Mouse (Mus musculus): ENCODE measurements around the gene Ddx31.

Ddx31 gene

DNA sequence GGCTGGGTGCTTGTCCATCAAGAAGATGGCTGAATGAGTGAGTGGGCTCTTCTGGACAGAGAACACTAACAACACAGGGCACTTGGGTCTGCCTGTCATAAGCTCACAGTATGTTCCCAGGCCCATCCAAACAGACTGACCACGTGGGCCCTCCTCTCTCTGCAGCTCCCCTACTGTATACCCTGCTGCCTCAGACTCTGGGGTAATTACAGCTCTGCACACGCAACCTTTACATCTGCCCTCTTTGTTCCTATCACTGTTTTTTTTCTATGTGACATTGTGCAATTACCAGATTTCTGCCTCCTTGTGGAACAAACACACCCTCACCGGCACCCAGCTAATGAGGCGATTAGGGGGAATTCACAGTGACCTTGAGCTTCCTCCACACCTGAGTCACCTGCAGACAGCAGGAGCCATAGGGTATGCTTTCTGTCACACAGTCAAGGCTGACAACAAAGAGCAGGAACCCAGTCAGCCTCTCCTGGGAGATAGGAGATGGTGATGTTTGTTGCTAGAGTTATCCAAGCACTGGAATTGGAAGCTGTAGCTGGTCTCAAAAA lies 57.2 kb downstream of the Ddx31 start:
- TF ChIP-seq GATA4 (IDR thresholded peaks at IDR 0.05; ENCODE audit: insufficient replicate concordance, low read length) = no peak

DNA sequence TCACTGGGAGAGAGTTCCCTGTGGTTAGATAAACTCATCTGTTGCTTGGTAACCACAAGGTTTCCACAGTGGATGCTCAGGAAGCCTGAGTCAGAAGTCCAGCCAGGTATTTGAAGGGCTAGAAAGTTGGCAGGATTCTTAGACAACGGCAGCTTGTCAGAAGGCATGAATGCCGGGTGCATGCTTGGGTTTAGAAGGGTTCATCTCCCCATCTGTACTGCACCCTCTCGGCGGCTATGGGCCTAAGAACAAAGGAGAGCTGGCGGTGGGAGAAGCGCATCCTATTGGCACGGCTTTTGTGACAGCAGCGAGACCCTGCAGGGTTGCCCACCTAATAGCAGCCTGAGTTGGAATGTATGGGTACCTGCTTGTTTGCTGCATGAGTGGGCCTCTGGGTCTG lies 62.1 kb downstream of the Ddx31 start:
- TF ChIP-seq GATA4 (IDR thresholded peaks at IDR 0.05; ENCODE audit: insufficient replicate concordance, low read length) = no peak

DNA sequence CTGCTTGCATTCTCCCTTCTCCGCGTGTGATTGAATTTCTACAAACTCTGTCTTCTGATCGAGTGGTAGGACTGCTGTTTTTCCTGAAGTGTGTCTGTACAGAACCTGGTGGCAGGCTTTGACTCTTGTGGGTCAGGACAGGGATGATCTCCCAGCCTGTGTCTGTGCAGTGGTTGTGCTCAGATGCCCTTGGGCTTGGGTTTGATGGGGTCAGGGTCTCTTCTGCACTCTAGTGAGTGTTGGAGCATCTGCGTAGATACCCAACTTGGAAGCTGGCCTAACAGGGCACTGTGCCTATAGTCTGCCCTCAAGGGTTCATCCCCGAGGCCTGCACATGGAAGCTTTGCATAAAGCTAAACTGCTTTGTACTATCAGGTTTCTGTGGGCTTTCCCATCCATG lies 63.7 kb downstream of the Ddx31 start:
- TF ChIP-seq GATA4 (IDR thresholded peaks at IDR 0.05; ENCODE audit: insufficient replicate concordance, low read length) = no peak

DNA sequence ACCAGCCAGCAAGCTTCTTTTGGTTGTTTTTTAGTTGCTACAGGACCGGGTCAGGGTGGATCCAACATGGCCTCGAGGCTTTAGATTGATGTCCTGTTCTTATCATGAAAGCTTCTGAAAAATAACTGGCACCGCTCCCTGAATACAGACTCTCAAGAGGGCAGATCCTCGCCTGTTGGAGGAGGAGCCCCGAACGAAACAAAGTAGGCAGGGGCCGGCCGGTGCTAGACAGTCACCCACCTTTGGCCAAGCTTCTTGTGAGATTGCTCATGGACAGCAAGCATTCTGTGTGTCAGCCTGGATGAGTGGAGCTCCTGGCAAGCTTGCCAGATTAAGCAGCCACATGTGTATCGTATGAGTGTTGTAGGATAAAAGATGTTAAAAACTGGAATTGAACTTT lies 64.6 kb downstream of the Ddx31 start:
- no peak for TF ChIP-seq GATA4 (IDR thresholded peaks at IDR 0.05; ENCODE audit: insufficient replicate concordance, low read length)

DNA sequence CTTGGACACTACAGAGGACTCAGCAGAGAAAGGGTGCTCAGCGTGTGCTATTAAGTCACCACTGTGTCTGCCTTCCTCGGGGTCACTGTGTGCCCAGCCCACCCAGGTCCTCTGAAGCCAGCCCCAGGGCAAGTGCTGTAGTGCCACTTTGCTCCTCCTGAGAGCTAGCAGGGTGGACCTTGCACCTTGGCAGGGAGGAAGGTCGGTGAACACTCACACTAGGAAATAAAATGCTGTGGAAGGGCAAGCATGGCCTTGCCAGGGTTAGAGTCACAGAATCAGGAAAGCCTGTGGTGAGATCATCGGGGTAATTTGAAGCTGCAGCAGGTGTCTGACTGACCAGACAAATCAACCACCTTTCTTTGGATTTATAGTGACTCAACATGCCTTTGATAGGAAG lies 65.4 kb downstream of the Ddx31 start:
- TF ChIP-seq GATA4 (IDR thresholded peaks at IDR 0.05; ENCODE audit: insufficient replicate concordance, low read length) = no peak

DNA sequence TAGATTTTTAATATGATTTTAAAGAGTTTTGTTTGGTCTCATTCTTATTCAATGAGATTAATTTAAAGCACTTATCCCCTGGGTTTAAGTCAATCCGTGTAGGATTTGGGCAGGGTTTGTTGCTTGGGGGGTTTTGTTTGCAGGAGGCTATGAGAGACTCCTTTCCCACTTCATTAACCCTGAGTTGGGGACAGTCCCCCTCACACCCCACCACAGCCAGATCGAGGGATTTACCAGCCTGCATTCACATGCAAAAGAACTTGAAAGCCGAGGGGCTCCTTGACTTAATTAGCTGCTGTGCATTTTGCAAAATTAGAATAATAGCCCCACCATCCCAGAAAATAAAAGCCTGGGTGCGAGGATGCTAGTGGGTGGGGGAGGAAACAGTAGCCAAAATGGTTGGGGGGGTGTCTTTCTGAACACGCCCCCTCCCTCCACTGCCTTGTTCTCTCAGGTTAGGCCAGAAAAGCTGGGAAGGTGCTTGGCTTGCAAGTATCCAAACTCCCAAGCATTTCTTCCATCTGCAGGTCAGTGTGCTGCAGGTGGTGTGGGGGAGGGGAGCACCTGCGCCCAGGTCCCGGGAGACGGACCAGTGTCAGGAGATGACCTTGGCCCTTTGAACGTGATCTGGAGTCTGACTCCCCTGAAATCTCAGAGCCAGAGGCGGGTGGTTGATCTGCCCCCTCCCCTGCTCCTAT lies 67.6 kb downstream of the Ddx31 start:
- no peak for TF ChIP-seq GATA4 (IDR thresholded peaks at IDR 0.05; ENCODE audit: insufficient replicate concordance, low read length)

DNA sequence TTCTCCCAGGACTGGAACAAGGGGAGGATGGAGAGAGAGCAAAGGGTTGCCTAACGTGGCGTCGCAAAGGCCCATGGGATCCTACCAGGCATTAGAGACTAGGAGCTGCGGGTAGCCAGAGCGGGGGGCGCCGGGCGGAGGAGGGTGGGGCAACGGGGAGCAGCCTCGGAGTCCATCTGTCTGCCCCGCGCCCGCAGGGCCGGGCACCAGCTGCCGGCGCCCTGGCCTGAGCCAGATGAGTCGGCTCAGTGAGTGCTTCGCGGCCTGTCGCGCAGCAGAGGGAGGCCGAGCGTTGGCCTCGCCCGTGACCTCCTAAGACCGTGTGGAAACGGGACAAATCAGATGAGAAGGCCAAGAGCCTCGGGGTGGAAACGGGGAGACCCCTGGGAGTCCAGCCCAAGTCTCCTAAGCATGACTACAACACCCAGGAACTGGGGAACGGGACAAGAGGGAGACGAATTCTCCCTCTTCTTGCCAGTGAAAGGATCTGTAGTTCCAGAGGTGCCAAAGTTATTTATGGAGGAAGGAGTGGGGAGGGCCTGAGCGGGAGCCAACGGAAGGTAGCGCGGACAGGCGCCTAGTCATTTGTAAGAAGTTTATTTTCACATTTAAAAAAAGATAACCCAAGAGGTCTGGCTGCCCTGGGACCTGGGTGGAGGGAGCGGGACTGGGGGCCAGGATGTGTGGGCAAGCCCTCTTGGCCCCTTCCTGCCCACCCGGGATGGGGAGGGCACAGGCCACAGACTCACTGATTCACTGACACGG lies 68.4 kb downstream of the Ddx31 start:
- TF ChIP-seq GATA4 (IDR thresholded peaks at IDR 0.05; ENCODE audit: insufficient replicate concordance, low read length) = no peak

DNA sequence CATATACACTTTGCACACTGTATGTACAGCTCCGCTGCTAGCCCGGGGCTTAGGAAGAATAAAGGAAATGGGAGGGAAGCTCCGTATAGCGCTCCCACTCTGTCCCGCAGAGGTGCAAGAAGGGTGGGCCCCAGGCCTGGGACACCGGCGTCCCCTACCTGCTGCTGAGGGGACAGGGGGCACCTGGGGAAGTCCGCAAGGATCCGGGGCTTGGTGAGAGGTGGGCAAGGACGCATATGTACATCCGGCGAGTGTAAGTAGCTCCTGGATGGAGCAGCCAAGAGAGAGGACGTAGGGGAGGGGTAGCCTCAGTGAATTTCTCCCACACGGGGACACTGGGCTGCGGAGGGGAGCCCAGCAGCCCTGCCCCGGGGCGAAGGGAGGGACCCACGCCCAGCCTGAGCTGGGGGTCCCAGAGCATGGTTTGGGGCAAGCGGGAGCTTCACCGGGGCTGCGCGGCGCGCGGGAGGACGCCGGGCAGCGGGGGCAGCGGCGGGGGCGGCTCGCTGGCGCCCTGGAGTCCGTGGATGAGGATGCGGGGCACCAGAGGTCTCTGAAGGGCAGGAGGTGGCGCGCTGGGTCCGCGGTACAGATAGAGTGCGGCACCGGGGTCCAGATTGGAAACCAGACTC lies 69.1 kb downstream of the Ddx31 start:
- TF ChIP-seq GATA4 (IDR thresholded peaks at IDR 0.05; ENCODE audit: insufficient replicate concordance, low read length) = no peak

DNA sequence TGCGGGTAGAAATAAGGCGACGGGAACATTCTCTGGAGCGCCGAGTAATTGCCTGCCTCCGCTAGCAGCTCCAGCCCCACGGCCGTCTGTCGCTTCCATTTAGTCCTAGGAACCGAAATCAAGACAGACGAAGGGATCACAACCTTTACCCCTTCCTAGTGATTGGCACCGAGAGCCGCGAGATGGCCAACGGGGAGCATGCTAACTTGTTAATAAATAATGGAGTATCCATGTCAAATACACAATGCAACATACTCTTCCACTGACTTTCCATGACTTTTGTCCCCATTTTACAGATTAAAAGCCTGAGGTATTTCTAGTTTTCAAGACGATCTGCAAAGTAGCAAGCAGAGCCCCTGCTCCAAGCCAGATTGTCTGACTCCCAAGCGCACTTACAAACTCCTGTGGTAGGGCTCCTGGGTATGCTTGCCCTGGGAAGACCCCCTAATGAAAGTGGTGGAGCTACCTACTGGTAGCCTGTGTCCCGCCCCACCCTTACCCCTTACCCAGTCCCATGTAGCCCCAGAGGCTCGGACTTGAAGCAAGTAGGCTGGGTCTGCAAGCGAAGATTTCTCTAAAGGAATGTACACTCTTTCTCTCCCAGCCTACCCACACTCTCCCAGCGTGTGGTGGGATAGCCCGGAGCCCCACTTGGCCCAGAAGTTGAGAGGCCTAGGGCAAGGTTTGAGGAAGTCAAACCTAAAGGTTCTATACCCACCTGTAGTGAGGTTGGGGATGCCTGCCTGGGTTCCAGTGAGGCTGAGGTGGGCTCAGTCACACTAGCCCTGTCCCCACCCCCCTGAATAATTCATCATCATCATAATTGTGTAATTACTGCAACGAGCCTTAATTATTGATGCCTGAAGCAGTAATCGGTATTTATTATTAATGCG lies 69.9 kb downstream of the Ddx31 start:
- no peak for TF ChIP-seq GATA4 (IDR thresholded peaks at IDR 0.05; ENCODE audit: insufficient replicate concordance, low read length)

DNA sequence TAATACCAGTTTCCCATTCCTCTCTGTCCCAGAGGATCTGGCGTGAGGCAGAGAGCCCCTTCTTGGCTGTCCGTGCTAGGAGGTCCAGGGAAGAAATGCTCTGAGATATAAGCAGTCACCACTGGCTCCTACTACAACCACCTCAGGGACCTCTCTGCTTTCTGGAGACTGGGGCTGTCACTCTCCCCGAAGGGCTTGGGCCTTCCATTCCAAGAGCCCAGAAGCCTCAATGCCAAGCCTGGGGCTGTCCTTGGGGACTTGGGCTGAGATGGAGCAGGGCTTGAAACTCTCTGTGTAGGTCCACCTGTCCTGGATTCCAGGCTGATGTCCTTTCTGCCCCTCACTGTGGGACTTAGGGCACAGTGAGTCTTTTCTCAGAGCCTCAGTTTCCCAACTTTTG lies 70.7 kb downstream of the Ddx31 start:
- no peak for TF ChIP-seq GATA4 (IDR thresholded peaks at IDR 0.05; ENCODE audit: insufficient replicate concordance, low read length)

DNA sequence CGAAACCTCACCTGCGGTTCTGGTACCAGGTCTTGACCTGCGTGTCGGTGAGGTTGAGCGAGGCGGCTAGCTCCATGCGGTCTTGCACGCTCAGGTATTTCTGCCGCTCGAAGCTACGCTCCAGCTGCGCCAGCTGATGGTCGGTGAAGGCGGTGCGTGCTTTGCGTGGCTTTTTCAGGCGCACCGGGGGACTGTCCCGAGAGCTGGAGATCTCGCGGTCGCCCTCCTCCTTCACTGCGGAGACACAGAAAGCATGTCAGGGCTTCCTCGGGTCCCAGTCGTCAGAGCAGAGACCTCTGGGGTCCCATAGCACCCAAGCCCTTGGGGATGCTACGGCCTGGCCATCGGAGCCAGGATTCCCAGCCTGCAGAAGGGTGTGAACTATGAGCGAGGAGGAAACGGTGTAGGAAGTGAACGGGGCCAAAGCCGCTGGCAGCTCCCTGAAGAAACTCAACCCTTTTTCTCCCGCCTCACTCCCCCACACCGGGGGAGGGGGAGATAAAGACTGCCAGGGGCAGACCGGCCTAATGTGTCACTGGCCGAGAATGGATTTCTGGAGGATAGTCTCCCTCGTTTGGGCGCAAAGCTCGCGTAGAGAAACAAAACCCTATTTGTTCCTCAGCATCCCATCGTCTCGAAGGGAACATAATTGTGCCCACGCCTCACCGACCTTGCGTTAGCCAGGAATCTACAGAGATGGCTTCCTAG lies 71.3 kb downstream of the Ddx31 start:
- TF ChIP-seq GATA4 (IDR thresholded peaks at IDR 0.05; ENCODE audit: insufficient replicate concordance, low read length) = no peak

DNA sequence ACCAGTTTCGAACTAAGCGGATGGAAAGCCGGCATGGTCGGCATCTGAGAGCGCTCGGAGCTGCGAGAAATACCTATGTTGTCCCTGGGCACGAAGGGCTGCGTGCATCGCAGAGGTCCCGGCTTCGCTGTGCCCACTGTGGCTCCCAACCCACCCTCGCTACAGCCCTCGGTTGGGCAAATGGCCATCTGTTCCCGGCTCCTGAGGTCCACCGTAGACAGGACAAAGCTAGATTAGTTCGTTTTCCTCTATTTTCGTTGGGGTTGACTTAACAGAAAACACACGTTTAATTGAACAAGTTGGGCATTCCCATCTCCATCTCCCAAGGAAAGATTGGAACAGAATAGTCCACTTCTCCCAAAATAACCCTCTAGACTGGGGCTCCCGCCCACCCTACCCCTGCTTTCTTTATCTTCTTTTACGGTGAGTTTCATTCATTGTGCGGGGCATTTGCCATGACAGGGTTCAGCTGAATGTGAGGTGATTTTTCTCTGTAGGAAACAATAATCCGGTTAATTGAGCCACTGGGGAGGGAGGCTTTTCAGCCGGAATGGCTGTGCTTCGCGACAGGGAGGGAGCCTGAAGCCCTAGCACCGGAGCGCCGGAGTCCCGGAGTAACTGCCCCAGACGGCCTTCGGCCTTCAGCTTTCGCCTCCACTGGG lies 72.0 kb downstream of the Ddx31 start:
- no peak for TF ChIP-seq GATA4 (IDR thresholded peaks at IDR 0.05; ENCODE audit: insufficient replicate concordance, low read length)

DNA sequence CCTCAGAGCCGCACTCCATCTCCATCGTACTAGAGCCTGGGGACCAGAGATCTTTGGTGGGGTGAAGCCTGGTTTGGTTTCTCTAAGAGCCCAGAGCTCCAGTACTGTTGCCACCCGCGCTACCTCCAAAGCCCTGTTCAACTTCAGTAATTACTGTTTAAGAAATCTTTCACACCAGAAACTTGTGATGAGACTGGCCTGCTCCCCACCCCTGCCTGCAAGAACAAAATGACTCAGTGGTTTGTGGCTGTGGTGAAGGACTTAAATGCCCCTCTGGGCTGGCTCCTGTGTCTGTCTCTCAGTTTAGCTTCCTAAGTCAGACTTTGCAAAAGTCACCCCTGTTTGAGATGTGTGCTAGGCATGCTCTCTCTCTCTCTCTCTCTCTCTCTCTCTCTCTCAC lies 72.8 kb downstream of the Ddx31 start:
- TF ChIP-seq GATA4 (IDR thresholded peaks at IDR 0.05; ENCODE audit: insufficient replicate concordance, low read length) = no peak

DNA sequence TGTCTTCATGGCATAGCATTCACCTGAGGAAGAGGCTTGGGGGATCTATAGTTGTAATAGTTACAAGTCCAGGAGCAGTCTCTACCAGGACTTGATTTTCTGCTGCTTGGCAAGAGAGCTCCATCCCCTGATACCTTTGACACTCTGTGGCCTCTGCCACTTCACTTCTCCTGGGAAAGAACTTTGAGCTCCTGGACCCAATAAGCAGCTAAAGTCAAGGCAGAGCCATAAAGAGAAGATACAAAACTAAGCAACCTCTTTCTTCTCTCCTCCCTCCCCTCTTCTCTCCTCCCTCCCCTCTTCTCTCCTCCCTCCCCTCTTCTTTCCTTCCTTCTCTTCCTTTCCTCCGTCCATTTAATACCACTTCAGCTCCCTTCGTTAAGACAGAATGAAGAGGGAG lies 73.9 kb downstream of the Ddx31 start:
- no peak for TF ChIP-seq GATA4 (IDR thresholded peaks at IDR 0.05; ENCODE audit: insufficient replicate concordance, low read length)
